ENCODE assay signal across 12 mouse cellular contexts in the genomic region with DNA sequence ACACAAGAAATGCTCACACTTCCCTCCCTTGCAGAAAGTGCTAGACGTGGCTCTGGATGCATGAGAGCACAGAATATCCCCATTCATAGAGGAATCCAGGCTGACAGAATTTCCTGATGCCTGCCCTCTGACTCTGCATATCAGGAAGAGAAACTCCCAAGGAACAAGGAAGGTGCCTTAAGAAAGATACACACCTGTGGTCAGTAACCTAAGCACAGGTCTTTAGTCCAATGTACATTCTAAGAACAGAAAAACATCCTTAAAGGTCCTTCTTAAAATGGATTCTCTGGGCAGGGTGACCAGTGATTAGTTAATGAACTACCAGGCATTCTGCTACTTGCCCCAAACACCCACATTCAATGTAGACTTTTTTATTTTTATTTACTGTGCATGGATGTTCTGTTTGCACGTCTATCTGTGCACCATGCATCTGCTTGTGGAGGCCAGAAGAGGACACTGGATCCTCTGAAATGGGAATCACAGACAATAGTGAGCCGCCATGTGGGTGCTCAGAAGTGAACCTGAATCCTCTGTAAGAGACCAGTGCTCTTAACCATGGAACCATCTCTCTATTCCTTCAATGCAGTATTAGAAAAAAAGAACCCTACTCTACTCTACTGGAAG. TPM values are rescaled to one million over a fixed set of nuclear protein-coding genes. Genes with fewer than 3 reads are reported as not detected.
DNase-seq lines count a peak whose midpoint lies in the region; ATAC-seq and TF ChIP-seq lines count a peak whose summit lies in the region.
"Had no signal": no experiment of that assay in that cellular context is flagged by ENCODE, and none has a peak within 500 bp of the region (broad histone marks: within the 10 kb centered on the region; RNA-seq: fewer than 3 reads in every experiment).

No protein-coding gene starts in this region.

- intact Hi-C loops in heart, postnatal 10 days (cut with DNase I) = no loop called here
- intact Hi-C loops in left cerebral cortex, adult 2 months (cut with DNase I) = no loop called here
- intact Hi-C loops in left cerebral cortex, postnatal 25 days (cut with DNase I) = no loop called here

- H3K27ac ChIP-seq in heart, embryonic 16.5 days (ENCODE audit: low read length) = 0 out of 2 replicates have a peak overlapping the region, but pooled peaks have one; percentile 14
- peak overlapping the region; percentile 94 for H3K27ac ChIP-seq in left cerebral cortex, adult 2 months
- H3K27ac ChIP-seq in brown adipose tissue, adult 24 weeks (replicated peaks; ENCODE audit: low read depth, low read length) = peak overlapping the region; percentile 46

- H3K4me3 ChIP-seq in heart, embryonic 16.5 days (ENCODE audit: low read length) = no peak overlapping the region
- H3K4me3 ChIP-seq in left cerebral cortex, adult 2 months = peak overlapping the region; percentile 26; the same call in 1 of the 2 replicates
- no peak overlapping the region for H3K4me3 ChIP-seq in brown adipose tissue, adult 24 weeks (ENCODE audit: insufficient read depth, low read depth, low read length)
- H3K4me3 ChIP-seq: lung, embryonic 15.5 days had no signal

- no peak overlapping the region for H3K9ac ChIP-seq in heart, embryonic 16.5 days (ENCODE audit: low read length)
- H3K9ac ChIP-seq: lung, embryonic 15.5 days had no signal

- DNase-seq in heart, postnatal 10 days = no peak
- no peak for DNase-seq in left cerebral cortex, adult 2 months (ENCODE audit: extremely low spot score in 1 of 2, low spot score in 2 of 2)
- DNase-seq in left cerebral cortex, postnatal 25 days (ENCODE audit: low spot score in 2 of 2) = no peak
- no peak for DNase-seq in natural killer cell, adult 2 months (ENCODE audit: low spot score in 2 of 2)
- DNase-seq in layer of hippocampus, postnatal 36 days = no peak
- DNase-seq: right cerebral cortex, postnatal 25 days had no signal

- no peak overlapping the region for H3K4me2 ChIP-seq in heart, embryonic 16.5 days (ENCODE audit: low read depth, low read length)
- H3K4me2 ChIP-seq: lung, embryonic 15.5 days had no signal

- WGBS in heart, embryonic 16.5 days = 72% methylated on average over 3 of the region's 3 CpGs

- no peaks in the 10 kb centered on the region for H3K27me3 ChIP-seq in heart, embryonic 16.5 days (ENCODE audit: control insufficient read depth, insufficient read depth, low read length)
- H3K27me3 ChIP-seq: lung, embryonic 15.5 days had no signal

- peaks cover 37% of the 10 kb centered on the region for H3K4me1 ChIP-seq in heart, embryonic 16.5 days (ENCODE audit: control insufficient read depth, insufficient read depth, low read length)
- peaks cover 18% of the 10 kb centered on the region for H3K4me1 ChIP-seq in brown adipose tissue, adult 24 weeks (ENCODE audit: control insufficient read depth, insufficient read depth, insufficient read length, low read length)

- no peak for ATAC-seq in heart, embryonic 16.5 days (replicated peaks; ENCODE audit: extremely low read depth, insufficient read depth, low FRiP score)
- ATAC-seq in megakaryocyte, adult 5-6 weeks (ENCODE audit: poor library complexity, severe bottlenecking) = peak; percentile 22; the same call in 1 of the 2 replicates
- ATAC-seq: CD4-positive, CD25-positive, alpha-beta regulatory T cell, adult 4 months; midbrain, embryonic 16.5 days had no signal

- H3K36me3 ChIP-seq in heart, embryonic 16.5 days (ENCODE audit: control insufficient read depth, insufficient read depth) = no peaks in the 10 kb centered on the region
- H3K36me3 ChIP-seq: lung, embryonic 15.5 days had no signal

- H3K9me3 ChIP-seq in heart, embryonic 16.5 days (replicated peaks; ENCODE audit: control insufficient read depth, low read length) = no peaks in the 10 kb centered on the region
- H3K9me3 ChIP-seq: lung, embryonic 15.5 days had no signal

- no peak for TF ChIP-seq CTCF in left cerebral cortex, adult 2 months (IDR thresholded peaks at IDR 0.05)

RNA-seq across cellular contexts. Expression of a gene that starts 16.9 kb away (rescaled TPM):
- polyA plus RNA-seq in heart, embryonic 16.5 days (2015; fragmentation: Nextera tagmentation; extraction: Ambion mirVana) = 2.9 and 3.0 TPM in 2 replicates
- total RNA-seq in heart, postnatal 10 days (2021) = 10 to 100 TPM; 15.7 TPM
- 10 to 100 TPM; 49.4 to 51.3 TPM for total RNA-seq in left cerebral cortex, adult 2 months (2021)
- total RNA-seq in left cerebral cortex, postnatal 25 days (2021) = 10 to 100 TPM; 45.6 to 50.8 TPM
- 1.8 and 3.3 TPM in 2 replicates for polyA plus RNA-seq in brown adipose tissue, adult 24 weeks (2012; ENCODE audit: insufficient read depth, insufficient read length, missing spikeins)
- total RNA-seq in megakaryocyte, adult 5-6 weeks (2015) = 13.2 and 13.7 TPM in 2 replicates
- total RNA-seq in megakaryocyte, adult 5-6 weeks (2017) = 19.5 and 22.0 TPM in 2 replicates
- total RNA-seq in layer of hippocampus, postnatal 36 days (2021) = 10 to 100 TPM; 24.6 to 29.5 TPM

RNA-seq across cellular contexts. Expression of a gene that starts 42.6 kb away (rescaled TPM):
- polyA plus RNA-seq in heart, embryonic 16.5 days (2015; fragmentation: Nextera tagmentation; extraction: Ambion mirVana) = 0.15 TPM in 1 of 2 replicates, not detected in the other
- not detected for total RNA-seq in heart, postnatal 10 days (2021)
- under 1 TPM; 0.34 to 0.49 TPM for total RNA-seq in left cerebral cortex, adult 2 months (2021)
- under 1 TPM in 1 of 2 experiments, not detected in 1; 0.41 TPM for total RNA-seq in left cerebral cortex, postnatal 25 days (2021)
- not detected in 2 replicates for polyA plus RNA-seq in brown adipose tissue, adult 24 weeks (2012; ENCODE audit: insufficient read depth, insufficient read length, missing spikeins)
- total RNA-seq in megakaryocyte, adult 5-6 weeks (2015) = not detected in 2 replicates
- total RNA-seq in megakaryocyte, adult 5-6 weeks (2017) = not detected in 2 replicates
- total RNA-seq in layer of hippocampus, postnatal 36 days (2021) = under 1 TPM; 0.47 to 0.58 TPM
- polyA plus RNA-seq: CD4-positive, CD25-positive, alpha-beta regulatory T cell, adult 4 months; lung, embryonic 15.5 days had no signal

Comparison
In these comparisons a context has a peak if more than half of its experiments do, and no peak if none do; other contexts are left out.
1. H3K27ac ChIP-seq: peak in every context shown above with its lines; median percentile 94 in left cerebral cortex, adult 2 months; 46 in brown adipose tissue, adult 24 weeks; 14 in heart, embryonic 16.5 days.